Mouse (Mus musculus): ENCODE measurements at regions not wholly inside any gene's neighbourhood (a gene's known extent, or its start where the extent isn't known, plus 50 kb on each side); places are given as distances from the start of the nearest gene placed in this dataset.

GRCm38 (mm10) chr7:129441085-129441617, 150.5 kb upstream of the Wdr11 start:
- in situ Hi-C loops (cut with MboI, MseI): no loop called here

- in situ Hi-C loops (cut with MboI, MseI): no loop called here
Observed at GRCm38 (mm10) chr7:129469496-129469895, 122.2 kb upstream of the Wdr11 start.

GRCm38 (mm10) chr7:129483736-129484135, 107.9 kb upstream of the Wdr11 start:
- in situ Hi-C loops (cut with MboI, MseI): no loop called here

GRCm38 (mm10) chr7:129506894-129507293, 84.8 kb upstream of the Wdr11 start:
- in situ Hi-C loops (cut with MboI, MseI): no loop called here

GRCm38 (mm10) chr7:129509631-129510132, 82.0 kb upstream of the Wdr11 start:
- in situ Hi-C loops (cut with MboI, MseI): no loop called here

- in situ Hi-C loops (cut with MboI, MseI): no loop called here
Observed at GRCm38 (mm10) chr7:129514619-129515018, 77.0 kb upstream of the Wdr11 start.

GRCm38 (mm10) chr7:129524369-129524915, 67.2 kb upstream of the Wdr11 start:
- in situ Hi-C loops (cut with MboI, MseI): loop anchor here (10.0 kb wide), 1 partner anchor 1190 kb away; no protein-coding TSS in a partner anchor

- in situ Hi-C loops (cut with MboI, MseI): loop anchor here (10.0 kb wide), 1 partner anchor 1189 kb away; no protein-coding TSS in a partner anchor
Observed at GRCm38 (mm10) chr7:129525985-129526384, 65.7 kb upstream of the Wdr11 start.

GRCm38 (mm10) chr7:129528263-129528662, 63.4 kb upstream of the Wdr11 start:
- in situ Hi-C loops (cut with MboI, MseI): loop anchor here (10.0 kb wide), 1 partner anchor 1187 kb away; no protein-coding TSS in a partner anchor

GRCm38 (mm10) chr7:129533366-129533905, 58.2 kb upstream of the Wdr11 start:
- in situ Hi-C loops (cut with MboI, MseI): no loop called here

Data from regulatory T cell (primary cell).